Mouse (Mus musculus) megakaryocyte, embryonic 14.5 days (primary cell): Measurements from ENCODE around the gene Adh4.

ENCODE experiments used
- FLI1 ChIP-seq: IDR thresholded peaks from 2 replicates; pipeline ENCODE4 v1.6.1; 2012; ENCODE audit warnings: low read length, inconsistent platforms, mixed read lengths
- GATA1 ChIP-seq: IDR thresholded peaks from 3 replicates; pipeline ENCODE4 v1.6.1; 2012; ENCODE audit warnings: mixed read lengths, low read length, inconsistent platforms, borderline replicate concordance

DNA sequence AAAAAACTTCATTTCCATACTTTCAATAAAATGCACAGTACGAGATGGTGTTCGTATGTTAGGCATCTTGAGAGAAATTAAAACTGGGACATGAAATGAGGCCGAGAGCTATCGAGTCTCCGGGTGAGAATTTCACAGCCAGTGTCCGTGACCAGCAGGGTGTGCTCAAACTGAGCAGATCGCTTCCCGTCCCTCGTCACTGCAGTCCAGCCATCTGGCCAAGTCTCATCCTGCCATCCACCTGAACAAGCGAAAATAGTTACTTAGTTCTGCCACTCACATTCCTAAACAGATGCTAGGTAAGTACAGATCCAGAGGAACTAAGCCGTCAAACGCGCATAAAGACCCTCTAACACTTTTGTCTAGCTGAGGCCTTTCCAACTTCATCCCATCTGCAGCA, 45.0 kb downstream of the Adh4 start:
- TF ChIP-seq GATA1 (no peak), FLI1 (no peak)
